Mouse (Mus musculus) heart, postnatal 4 days (tissue): ENCODE measurements around the gene Ccl12. TPM values are rescaled to one million over a fixed set of nuclear protein-coding genes. Genes with fewer than 3 reads are reported as not detected.

Experiments used
- DNase-seq: peaks from one replicate; pipeline ENCODE4 v3.0.0; 2021
- total RNA-seq, 2 experiments: library from RNA; stranded (reverse); gene quantifications; 2 replicates each; pipeline ENCODE4 v1.2.3; 2021

Ccl12 gene
- total RNA-seq, result under 1 TPM in 1 of 2 experiments, not detected in 1; 0.86 TPM

- no peak for DNase-seq
Observed at GRCm38 (mm10) chr11:82101529-82101928, at the start of gene Ccl12. Gene Ccl12, plus strand, starts transcription at chr11:82101845.

- no peak for DNase-seq
Observed at GRCm38 (mm10) chr11:82053849-82054248, 47.8 kb upstream of the Ccl12 start.

GRCm38 (mm10) chr11:82057646-82058045, 44.0 kb upstream of the Ccl12 start, which contains the start of gene Ccl11:
Gene Ccl11, plus strand, starts transcription at chr11:82057823.
- DNase-seq, result no peak

DNA sequence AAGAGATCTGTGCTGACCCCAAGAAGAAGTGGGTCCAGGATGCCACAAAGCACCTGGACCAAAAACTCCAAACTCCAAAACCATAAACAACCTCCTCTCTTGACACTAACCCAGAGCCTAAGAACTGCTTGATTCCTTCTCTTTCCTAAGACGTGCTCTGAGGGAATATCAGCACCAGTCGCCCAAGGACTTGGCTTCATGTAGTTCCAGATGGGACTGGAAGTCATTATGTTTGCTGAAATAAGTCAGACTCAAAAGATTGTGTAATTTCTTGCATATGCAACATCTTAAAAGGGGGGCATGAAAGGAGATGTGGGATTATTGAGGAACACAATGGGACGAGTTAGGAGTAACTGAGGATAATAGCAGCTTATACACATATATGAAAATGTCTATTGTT, 39.4 kb upstream of the Ccl12 start:
- DNase-seq, result no peak

- no peak for DNase-seq
Observed at GRCm38 (mm10) chr11:82063454-82063853, 38.2 kb upstream of the Ccl12 start.

DNA sequence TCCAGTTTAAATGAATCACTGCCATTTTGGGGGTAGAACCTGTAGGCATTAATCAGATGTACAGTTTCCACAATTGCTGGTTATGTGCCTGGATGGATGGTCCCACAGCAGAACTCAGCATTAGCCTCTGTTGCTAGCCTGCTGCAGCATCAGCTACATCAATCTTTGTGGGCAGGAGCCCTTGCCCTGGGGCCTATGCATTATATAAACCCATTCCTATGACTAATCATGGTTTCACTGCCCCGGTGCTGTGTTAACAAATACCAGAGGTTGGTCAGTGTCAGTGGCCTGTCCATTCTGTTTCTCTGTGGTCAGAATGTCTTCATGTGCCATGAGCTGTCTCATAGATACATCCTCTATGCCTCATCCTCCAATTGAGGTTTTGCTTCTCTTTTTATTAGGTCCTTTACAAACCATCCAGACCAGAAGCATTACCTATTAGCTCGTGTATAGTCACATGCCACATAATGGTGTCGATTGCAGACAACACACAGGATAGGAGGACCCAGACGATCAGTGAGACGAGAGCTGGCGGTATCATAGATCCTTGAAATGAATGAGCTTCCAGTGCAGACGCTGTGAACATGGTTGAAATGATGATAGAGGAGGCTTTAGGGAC, 34.6 kb upstream of the Ccl12 start:
- DNase-seq, result no peak

- DNase-seq, result no peak
Observed at GRCm38 (mm10) chr11:82071076-82071475, 30.6 kb upstream of the Ccl12 start.

DNA sequence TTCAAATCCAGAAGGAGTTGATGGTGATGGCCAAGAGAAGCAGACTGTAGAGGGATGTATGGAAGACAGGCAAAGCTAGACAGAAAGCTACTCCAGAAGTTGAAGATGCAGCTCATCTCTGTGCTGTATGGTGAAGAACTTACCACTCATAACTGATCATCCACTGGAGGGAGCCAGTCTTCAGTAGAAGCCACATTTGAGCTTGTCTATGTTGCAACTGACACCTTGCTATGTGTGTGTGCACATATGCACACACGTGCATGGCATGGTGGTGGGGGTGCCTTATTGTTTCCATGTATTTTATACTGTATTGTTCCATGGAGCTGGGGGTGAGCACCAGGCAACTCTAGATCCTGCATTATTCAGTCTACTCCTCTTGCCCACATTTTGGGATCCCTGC, 29.3 kb upstream of the Ccl12 start:
- no peak for DNase-seq

DNA sequence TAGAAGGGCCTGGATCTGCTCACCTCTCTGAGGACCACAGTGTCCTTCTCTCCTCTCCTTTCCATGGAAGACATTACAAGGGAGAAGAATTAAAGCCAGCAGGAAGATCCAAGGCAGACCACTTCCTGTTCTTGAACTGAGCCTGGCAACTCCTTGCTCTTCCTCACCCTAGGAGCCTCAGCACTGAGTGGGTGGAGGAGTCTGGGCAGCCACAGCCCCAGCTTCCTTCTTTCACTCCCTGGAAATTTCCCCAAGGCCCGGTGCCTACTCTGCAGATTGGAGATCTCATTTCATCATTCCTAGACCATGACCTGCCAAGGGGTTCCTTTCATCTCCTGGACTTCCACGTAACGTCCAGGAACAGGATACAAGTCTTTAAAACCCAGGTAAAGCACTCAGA, 28.7 kb upstream of the Ccl12 start:
- DNase-seq, result no peak

DNA sequence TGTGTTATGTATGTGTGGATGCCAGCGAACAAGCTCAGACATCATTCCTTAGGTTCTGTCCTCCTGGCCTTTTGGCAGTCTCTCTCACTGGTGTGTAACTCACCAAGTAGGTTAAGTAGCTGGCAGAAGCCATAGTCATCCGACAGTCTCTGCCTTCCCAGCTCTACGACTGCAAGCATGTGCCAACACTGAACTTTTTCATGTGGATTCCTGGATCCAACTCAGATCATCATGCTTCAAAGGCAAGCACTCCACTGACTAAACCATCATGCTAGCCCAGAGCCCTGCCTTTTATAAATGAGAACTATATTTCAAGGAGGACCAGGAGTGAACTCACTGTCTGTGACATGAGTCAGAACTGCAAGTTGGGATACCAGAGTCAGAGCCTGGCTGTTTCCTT, 28.0 kb upstream of the Ccl12 start:
- no peak for DNase-seq

- no peak for DNase-seq
Observed at GRCm38 (mm10) chr11:82077031-82077430, 24.6 kb upstream of the Ccl12 start.

DNA sequence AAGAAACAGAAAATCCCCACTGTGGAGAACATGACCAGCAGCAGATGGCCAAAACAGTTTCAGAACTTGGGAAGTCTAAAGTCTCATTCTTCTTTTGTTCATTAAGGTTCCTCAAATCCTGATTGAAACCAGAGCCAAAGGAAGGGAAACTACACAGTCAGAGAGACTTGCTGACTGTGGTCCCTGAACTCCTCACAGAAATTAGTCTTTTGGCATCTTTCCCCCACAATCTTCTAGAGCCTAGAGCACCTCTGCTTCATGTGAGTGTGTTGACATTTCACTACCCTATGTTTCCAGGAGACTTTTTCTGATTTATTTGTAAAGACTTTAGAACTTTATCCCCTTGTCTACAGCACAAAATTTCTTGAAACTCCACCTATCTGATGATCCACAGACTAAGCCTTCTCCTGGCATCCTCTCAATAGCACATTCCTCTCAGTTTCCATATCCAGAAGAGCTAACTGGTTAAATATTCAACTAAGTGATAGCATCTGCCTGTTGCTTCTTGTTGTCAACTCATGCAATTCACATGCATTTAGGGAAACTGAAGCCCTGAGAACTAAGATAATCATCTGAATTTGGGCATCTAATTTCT, 23.4 kb upstream of the Ccl12 start:
- no peak for DNase-seq

DNA sequence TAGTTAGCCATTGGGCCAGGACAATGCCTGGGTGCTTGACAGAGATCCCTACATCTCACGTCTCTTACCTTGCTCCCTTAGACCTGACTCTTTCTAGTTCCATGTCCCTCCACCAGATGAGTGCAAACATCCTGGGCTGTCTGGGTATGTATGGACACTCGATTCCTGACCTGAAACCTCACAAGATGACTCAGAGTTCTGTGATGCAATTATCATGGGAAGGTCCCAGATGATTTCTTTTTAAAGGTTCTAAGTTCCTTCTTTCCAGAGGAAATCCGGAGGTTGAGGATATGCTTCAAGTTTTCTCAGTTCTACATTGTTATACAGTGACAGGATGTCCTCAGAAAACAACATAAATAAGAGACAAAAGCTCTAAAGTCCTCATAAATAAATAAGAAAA, 20.8 kb upstream of the Ccl12 start:
- no peak for DNase-seq

DNA sequence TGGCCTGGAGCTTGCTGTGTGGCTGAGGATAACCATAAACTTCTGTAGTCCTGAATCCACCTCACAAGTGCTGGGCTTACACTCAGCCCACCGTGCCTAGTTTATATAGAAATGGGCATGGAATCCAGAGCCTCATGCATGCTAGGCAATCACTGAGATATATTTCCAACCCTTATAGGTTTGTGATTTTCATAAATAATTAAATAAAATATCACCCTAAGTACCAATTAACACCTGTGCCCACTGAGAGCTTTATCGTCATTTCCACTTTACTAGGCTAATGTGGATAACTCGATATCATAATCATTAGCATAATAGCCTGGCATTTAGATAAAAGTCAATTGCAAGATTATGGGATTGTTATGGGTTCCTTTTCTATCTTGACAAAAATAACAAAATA, 17.3 kb upstream of the Ccl12 start:
- DNase-seq, result no peak

DNA sequence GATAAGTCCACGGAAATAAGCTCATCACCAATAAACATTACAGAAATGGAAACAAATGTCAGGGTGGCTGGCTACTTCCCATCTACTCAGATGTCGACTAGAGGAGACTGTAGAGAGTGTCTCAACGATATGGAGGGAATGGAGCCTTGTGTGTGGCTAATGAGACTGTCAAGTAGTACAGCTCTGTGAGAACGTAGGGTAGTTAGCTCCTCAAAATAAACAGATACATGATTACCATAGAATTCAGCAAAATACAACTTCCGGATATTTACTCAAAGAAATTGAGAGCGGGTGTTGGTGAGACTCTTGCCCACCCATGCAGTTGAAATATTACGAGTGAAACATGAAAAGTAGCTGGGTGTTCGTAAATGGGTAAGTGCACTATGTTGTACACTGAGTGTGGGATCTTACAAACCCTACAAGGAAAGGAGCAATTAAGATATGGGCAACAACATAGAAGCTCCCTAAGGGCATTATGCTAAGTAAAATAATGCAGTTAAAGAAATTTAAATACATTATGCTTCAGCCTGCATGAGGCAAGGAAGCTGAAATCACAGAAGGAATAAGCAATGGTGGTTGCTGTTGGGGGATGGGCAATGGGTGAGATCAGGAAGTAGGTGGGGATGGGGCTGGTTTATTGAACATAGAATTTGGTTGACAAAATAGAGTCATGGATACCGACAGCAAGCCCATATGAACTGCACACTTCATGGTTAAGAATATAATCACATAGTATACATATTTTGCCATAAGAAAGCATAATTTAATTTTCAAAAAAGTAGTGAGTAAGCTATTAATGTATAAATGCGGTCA, 1.9 kb upstream of the Ccl12 start:
- no peak for DNase-seq

DNA sequence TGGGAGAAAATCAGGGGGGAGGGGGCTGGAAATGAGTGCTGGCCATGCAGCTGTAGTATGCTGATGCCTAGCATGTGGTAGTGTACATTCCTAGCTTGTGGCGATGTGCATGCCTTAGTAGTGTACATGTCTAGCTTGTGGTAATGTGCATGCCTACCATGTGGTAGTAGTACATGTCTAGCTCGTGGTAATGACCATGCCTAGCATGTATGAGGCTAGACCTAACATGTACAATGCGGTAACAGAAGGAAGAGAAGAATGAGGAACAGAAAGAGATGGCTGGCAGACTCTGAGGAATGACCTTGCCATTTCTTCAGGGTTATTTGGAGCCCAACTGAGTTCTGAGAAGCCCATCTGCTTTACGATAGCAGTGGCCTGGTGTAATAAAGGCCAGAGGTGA, 558 bp upstream of the Ccl12 start:
- DNase-seq, result no peak

DNA sequence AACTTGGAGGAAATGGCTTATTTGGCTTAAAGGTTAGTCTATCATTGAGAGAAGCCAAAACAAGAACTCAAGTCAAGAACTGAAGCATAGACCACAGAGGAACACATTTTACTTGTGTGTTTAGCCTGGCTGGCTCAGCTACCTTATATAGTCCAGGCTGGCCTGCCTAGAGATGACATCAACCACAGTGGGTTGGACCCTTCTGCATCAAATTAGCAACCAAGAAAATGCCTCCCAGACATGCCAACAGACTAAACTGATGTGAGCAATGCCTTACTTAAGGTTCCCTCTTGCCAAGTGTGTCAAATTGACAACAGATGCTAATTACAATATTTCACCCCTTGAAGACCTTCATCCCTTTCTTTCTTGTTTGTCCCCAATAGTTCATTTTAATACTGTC, 8.0 kb downstream of the Ccl12 start:
- no peak for DNase-seq

- no peak for DNase-seq
Observed at GRCm38 (mm10) chr11:82110372-82111248, 9.0 kb downstream of the Ccl12 start.

DNA sequence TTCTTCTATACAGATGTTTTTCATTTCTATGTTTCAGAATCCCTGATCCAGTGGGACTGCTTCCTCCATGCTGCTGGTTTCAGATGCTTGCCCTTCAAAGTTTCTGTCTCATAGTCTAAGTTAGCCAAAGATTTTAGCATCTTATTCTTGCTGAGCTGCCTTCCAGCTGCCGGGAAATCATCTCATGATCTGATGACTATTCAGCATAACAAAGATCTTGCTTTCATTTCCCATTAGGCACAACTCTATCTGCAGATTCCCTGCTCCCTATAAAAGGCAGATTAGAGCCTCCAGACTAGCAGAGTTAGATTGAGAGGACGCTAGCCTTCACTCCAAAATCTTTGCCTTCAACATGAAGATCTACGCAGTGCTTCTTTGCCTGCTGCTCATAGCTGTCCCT, 13.2 kb downstream of the Ccl12 start, which contains the start of gene Ccl8:
Gene Ccl8, plus strand, starts transcription at position 301 of the 400 bp plus-strand sequence.
- DNase-seq, result no peak

DNA sequence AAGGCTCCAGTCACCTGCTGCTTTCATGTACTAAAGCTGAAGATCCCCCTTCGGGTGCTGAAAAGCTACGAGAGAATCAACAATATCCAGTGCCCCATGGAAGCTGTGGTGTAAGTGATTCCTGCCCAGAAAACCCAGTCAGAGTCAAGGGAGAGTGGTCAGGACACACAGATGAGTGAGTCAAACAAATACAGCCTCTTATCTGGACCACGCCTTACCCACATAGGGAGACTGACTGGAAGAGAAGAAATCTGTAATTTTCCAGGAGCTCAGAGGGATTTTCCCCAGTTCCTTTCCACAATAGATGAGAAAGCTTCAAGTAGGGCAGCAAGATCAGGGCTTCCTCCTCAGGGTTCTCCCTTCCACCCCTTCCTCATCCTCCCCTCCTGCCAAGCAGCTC, 14.4 kb downstream of the Ccl12 start:
- no peak for DNase-seq

DNA sequence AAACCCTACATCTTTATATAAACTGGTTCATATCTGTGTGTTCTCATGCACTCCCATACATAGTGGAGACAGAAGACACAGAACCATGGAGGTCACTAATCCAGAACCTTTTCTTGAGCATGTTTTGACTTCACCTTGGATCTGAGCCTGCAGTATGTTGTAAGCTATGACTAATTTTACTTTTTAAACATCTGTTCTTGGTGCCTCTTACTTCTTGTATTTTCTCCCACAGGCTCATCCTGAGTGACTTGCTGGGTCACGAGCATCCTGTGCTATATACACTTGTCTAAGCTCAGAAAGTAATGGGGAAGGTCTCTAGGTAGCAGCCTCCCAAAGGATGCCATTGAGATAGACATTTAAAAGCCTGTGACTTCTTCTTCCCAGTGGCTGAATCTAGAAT, 31.3 kb downstream of the Ccl12 start:
- no peak for DNase-seq

- no peak for DNase-seq
Observed at GRCm38 (mm10) chr11:82136196-82136595, 34.6 kb downstream of the Ccl12 start.
